Mouse (Mus musculus): Measurements from ENCODE around the gene Clta. TPM values are rescaled to one million over a fixed set of nuclear protein-coding genes. Genes with fewer than 3 reads are reported as not detected.

The Clta gene
- 10 to 100 TPM; 51.4 to 61.9 TPM for total RNA-seq (2021)
- long read RNA-seq, experiment 1, transcript Clta-203 (6 exons, 1,121 nt) = minor isoform, 13 of 46 reads
- long read RNA-seq, experiment 1, transcript Clta-206 (5 exons, 1,079 nt) = major isoform, 22 of 46 reads
- long read RNA-seq, experiment 1, partial matches to known transcripts = 3 of 46 reads
- long read RNA-seq, experiment 1, other reads (novel, unspliced or antisense) = 7 of 46 reads
- long read RNA-seq, experiment 2, transcript Clta-206 (5 exons, 1,079 nt) = major isoform, 18 of 37 reads
- long read RNA-seq, experiment 2, transcript Clta-203 (6 exons, 1,121 nt) = minor isoform, 11 of 37 reads
- long read RNA-seq, experiment 2, partial matches to known transcripts = 3 of 37 reads
- long read RNA-seq, experiment 2, other reads (novel, unspliced or antisense) = 2 of 37 reads

DNA sequence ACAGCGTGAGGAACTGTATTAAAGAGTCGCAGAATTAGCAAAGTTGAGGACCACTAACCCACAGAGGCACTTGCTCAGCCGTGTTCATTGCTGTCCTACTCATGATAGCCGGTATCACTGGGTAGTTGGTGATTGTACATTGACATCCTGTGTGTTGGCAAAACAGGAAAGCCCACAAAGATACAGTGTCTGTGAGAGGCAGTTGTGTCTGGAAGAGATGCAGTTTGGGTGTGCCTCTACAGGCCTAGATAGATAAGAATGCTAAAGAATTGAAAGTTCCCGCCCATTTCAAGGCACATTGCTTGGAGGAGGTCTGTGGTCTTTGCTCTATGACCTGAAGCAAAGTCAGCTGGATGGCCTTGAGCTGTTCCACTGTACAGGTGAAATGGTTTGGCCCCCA is at the start of gene Clta:
Gene Clta (plus strand): TSS at position 327 of the 400 bp plus-strand sequence.
- DNase-seq = no peak

DNA sequence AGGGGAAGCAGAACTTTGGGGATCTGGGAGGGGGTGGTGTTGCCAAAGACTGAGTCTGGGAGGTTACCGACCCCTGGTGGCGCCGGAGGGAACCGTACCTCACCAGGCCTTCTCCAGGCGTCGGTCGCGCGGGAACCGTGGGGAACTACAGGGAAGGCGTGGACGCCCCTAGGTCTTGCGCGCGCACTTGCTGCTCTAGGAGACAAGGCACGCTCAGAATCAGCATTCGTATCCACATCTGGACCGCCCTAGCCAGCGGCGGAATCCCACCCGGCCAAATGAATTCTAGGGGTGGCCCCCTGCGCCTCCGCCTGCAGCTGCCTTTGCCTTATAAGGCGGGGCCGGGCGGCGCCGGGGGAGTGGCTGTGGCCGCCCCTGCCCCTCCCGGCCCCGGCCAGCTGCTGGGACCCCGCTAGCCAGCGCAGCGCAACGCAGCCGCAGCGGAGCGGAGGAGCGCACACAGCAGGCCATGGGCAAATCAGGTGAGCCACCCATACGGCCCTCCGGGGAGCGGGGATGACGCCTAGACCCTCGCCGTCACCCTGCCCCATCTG is 46.9 kb upstream of the Clta start, which contains the start of gene Glipr2:
Gene Glipr2 (plus strand): TSS at position 110 of the 554 bp plus-strand sequence.
- peak; percentile 81 for DNase-seq

DNA sequence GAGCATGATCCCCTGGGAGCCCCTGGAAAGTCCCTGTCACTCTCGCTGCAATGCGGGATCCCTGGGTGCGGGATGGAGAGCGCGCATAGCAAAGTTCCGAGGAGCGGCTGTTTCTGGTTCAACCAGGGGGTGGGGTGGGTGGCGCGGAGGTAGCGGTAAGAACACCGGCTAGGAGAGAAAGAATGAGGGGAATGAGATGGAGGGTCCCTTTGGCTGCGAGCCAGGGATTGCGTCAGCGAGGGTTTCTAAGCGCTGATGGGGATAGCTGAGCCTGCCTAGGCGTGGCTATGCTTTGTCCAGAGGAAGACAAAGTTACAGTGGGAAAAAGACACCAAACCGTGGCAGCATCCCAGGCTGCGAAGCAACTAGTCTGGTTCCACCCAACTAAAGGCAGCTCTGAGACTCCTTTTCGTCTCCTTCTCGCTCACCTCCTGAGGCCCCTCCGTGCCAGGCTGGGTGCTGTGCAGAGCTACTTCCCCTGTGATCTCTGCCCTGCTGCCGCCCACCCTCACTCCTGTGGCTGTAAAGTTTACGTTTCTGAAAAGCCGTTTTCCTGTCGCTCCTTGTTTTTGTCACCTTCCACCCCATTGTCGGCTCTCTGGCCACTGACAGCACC is 46.3 kb upstream of the Clta start:
- DNase-seq = peak; percentile 58

DNA sequence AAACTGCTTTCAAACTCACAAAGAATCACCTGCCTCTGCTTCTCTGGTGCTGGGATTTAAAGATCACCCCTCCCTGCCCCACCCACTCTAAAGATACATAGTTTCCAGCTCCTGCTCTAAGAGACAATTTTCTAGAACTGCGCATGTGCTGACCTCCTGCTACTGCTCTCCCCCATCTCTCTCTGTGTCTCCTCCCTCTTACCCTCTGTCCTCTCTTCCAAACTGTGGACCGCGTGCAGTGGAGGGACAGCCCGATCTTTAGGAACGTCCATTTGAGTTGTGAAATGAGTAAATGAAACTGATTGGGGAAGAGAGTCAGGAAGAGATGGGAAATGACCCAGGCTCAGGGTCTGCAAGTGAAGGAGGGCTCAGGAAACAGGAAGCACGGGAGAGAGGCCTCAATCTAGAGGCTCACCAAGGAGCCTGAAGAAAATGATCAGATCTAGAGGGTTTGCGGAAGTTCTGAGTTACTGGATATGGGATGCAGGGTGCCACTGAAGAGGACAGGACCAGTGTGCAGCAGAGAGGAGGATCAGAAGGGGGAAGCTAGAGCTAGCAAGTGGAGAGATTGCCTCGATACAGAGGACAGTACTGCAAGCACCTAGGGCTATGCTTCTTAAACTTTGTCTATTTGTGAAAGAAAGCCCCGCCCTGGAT is 44.6 kb upstream of the Clta start:
- no peak for DNase-seq

DNA sequence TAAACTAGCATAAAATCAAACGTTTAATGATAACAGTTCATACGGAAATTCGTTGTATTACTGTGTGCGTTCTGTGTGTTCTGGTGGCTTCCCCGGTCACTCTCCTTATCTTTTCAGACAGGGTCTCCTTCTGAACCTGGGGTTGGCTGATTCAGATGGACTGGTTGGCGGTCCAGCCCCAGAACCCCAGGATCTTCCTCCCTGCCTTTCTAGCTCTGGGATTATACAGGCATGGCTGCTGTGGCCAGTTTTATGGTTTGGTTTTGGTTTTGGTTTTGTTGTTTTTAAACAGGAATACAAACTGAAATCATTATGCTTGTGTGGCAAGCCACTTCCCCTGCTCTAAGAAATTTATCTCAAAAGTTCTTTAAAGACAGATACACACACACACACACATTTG is 44.0 kb upstream of the Clta start:
- no peak for DNase-seq

DNA sequence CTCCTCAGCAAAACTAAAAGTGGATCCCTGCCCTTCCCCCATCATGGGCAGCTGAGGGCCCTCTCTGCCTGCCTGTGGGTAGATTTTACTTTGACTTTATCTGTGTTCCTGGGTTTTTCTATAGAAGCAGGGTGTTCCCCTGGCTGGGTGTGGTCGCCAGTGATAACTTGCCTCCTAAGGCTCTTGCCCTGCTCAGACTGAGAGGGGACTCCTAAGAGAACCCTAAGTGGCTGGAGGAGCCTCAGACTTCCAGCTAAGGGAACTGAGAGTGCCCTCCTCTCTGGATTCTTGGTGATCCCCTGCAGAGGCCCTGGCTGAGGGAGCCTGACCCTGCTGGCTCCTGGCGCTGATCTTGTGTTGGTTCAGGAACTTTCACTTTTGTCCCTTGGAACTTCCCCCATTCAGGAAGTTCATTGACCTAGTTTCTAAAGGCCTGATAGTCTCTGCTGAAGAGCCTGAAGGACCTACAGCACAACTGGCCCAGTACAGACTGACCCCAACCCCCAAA is 39.9 kb upstream of the Clta start:
- DNase-seq = no peak

DNA sequence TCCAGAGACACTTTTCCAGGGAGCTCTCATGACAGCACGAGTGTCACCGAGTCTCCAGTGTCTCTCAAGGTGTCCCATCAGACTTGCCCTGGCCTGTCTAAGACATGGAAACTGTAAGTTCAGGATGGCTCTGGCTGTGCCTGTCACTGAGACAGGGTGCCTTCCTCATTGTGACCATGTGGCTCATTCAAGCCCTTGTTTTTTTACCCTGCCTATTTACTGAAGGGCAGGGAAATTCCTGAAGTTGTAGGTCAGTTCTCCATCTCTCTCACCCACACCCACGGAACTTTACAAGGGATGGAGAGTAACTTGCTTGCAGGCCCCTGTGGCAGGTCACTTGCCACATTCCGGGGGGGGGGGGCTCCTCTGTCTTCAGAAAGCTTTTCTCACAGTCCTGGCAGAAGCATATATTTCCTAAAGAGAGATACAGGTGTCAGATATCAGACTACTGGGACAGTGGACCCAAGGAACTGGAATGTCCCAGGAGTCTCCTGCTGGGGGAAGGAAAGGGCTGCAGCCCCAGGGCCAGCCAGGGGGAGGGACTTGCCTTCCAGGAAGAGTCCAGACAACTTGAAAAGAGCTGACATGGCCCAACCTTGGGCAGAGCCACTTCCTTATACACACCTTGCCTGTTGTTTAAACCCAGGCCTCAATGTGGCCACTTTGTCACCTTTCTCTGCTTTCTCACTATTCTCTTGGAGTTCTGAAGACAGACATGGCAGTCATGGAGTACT is 39.1 kb upstream of the Clta start:
- no peak for DNase-seq

DNA sequence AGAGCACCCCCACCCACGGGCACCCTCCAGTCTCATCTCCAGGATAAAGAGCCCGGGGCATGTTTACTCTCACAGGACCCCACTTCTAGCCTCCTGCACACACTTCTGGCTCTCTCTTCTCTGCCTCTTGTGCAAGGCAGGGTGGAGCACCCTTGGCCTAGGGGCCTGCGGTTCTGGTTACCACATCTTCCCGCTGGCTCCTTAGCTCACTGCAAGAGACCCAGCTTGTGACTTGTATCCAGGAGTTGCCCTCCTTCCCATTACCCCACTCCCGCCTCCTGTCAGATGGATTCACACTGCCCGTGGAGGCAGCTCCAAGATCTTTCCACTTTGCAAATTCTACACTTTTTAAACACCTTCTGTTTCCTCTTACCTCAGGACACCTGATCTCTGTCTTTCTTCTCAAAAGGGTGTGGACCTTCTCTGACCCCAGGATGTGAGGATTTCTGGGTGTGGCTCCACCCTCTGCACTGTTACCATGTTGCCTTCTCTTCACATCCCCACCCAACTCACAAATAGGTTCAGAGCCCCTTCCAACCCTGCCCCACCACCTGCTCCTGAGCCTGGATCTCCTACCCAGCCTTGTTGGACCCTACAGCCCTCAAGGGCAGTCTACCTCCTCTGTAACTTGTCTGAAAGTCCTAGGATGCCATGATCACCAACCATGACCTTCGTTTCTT is 38.3 kb upstream of the Clta start:
- no peak for DNase-seq

DNA sequence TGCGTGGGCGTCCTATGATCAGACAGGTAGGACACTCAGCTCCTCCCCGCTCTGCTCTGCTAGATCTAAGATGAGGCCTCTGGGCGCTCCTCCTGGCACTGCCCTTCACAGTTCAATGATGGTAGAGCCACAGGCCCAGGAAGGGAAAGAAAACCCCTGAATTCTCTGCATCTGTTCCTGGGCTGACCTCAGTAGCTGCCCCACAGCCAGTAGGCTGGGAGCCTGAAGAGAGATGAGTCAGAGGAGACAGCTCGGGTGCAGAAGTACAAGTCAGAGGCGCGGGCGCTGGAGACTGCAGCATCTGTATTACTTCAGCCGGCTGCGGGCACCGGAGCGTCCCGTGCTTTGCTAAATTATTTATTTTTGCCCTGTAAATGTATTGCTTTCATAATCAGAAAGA is 35.6 kb upstream of the Clta start:
- DNase-seq = peak; percentile 76

DNA sequence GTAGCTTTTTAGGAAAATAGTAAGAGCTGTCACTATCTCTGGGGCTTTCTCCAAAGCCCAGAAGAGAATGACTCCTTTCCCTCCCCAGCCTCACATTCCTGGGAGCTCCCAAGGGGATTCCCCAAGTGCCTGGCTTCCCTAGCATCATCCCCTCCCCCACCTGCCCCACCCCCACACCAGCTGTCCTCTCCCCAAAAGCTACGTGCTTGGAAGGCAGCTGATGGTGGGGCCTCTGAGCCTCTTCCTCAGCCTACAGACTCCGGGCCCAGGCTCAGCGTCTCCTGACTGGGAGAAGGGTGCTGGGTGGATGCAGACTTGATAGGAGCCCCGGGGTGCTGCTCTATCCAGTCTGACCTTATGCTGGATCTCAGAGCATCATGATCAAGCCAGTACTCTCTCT is 34.9 kb upstream of the Clta start:
- no peak for DNase-seq

DNA sequence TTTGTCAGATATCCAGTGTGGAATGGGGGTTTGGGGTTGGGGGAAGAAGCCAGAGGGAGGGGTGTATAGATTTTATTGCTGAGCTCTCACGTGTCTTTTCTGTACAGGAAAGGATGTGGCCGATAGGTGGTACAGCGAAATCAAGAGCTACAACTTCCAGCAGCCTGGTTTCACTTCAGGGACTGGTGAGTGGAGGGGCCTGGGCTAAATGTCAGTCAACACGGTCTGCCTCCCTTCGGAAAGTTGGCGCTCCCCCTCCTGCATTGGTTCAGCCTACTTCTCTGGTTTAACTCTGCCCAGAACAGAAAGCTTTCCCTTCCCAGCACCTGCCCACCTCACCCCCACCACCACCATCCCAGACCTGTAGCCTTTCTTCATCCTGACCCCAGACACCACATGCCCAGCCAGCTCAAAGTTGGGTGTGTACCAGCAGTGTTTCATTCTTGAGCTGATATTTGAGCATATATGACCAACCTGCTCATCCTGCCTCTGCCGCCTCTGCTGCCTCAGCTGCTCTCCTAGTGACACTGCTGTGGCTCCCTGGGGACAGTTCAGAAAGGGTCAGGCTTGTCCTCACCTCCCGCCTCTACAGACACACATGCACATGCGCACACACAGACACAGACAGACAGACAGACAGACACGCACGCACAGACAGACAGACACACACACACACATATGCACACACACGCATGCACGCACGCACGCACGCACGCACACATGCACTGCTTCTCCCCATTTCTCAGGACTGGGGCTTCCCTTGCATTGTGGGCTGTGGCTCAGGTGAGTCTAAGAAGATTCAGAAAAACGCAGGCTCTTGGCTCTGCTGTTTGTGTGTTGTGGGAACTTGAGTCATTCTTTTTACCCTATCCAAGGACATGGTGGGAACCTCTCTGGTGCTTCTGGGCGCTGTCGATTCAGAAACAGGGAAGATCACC is 33.6 kb upstream of the Clta start:
- DNase-seq = no peak

DNA sequence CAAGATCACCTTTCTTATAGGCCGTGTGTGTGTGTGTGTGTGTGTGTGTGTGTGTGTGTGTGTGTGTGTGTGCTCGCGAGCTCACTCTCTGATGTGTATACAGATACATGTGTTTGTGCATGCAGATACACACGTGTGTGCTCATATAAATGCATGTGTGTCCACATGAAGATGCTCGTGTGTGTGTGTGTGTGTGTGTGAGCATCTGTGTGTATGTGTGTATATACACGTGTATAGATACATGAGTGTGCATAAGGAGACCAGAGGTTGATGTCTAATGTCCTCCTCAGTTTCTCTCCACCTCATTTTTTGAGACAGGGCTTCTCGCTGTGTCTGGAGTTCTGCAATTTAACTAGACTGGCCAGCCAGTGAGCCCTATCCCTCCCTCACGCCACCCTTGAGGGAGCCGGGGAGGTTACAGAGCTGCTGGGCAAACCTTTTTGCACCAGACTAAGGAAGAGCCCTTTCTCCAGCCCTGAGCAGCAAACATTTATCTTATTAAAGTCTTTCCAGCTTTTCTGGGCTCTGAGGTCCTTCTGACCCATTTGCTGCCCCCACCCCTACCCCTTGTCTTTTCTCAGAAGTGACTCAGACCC is 32.6 kb upstream of the Clta start:
- DNase-seq = no peak

DNA sequence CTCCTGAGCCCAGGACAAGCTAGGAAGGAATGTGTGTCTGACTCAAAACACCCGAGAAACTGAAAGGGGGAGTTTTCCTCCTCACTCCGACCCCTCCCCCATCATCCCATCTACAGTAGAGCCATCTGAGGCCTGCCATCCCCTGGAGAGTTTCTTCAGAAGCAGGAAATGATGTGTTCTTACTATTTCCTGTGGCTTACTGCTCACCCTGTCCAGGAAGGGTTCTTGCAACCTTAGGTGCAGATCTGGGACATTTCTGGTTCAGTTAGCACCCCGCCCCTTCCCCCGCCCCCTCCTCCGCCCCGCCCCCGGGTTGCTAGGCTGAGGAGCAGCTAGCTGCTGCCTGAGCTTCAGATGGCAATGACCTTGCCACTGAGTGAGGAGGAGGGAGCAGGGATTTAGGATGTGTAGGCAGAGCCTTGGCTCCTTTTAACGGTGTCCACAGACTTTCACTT is 32.1 kb upstream of the Clta start:
- DNase-seq = no peak

DNA sequence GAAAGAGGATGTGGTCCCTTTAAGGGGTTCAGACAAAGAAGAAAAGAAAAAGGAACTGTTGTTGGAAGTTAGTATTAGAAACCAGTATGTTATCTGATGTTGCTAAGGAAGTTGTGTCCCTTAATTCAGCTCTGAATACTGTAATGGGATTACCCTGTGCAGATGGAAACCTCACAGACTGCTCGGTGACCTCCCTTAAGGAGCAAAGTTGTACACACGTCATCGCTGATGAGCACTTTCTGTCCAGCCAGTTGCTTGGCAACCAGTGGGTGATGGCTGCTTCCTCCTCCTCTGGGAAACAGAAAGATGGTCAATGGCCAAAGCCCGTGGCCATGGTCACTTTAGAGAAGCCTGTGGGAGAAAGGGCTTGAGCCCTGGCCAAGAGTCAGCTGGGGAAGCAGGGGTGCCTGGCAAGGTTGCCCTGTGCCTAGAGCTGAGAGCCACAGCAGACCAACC is 30.7 kb upstream of the Clta start:
- DNase-seq = peak; percentile 76

DNA sequence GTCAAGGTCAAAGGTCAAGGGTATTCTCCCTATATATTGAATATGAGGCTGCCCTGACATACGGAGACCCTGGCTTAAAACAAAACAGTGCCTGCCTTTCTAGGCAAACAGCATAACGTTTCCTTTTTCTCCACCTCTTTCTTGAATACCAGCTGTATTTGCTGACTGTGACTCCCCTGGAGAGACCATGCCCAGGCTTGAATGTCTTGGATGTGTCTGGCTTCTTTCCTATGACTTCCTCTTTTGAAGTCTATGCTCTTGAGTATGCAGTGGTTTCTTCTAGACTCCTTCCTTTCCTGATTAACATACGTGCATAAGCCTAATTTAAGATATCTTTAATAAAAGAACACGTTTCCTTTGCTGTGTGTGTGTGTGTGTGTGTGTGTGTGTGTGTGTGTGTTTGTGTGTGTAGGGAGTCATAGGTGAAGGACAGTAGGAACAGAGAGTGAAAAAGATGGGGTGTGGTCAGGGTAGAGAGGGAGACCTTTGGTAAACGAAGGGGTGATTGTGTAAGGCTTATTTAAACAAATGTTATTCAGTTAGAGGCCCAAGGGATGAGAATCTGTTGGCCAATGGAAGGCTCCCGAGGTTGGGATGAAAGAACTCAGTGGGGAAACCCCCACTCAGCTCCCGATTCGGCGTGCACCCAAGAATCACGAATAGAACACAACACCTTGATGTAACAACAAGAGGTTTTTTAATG is 29.2 kb upstream of the Clta start:
- no peak for DNase-seq

DNA sequence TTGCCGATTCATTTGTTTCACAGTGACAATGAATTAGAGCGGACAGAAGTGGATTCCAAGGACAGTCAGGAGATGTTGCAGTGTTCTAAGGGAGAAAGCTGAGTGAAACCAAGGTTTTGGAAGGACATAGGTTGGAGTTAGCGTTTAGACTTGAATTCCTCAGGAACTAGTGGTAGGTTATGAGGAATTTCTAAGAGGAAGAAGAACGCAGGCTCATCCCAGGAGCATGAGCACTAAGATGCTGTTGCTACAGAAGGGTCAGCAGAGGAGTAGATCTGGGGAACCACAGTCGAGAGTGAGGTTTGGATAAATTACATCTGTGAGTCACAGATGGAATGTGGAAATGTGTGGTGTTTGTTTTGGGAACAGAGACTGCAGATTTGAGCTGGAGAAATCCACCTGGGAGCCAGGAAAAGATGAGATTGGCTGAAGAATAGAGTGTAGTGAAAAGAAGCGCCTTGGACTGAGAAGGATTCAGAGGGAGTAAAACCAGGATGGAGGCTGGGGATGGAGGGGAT is 28.0 kb upstream of the Clta start:
- DNase-seq = no peak

DNA sequence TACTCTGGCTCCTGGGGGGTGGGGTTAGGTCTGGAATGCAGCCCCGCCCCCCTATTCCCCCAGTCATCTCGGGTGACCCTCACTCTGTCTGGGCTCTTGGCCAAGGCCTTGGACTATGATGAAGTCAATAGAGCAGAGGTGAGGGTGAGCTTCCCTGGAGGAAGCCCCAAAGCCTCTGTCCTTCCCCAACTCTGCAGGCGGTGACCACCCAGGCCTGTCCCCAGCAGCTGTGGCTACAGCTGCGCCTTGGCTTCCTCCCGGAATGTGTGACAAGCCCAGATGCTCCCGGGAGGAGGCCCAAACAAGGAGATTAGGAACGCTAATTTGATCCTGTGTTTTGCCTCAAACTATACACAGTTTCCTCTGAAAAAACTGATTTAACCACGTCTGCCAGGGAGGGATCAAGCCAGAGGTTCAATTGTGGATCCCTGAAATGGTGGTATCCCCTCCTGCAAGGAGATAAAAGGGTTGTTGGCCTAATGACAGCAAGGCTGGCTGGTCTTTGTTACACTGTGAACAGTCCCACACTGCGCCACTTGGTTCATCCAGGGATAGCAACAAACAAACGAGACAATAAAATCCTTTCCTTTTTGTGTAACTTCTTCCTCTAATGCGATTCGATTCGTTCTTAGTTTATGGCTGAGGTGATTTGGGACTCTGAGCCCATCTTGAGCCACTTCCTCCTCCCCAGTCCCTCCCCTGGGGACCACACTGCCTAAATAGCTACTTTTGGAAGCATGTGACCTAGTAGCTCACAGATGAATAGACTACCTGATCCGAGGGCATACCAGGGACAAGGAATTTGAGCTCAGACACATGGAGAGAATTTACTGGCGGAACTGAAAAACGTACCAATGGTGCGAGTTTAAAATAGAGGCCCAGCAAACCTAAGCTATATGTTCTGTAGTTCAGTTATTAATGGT is 25.5 kb upstream of the Clta start:
- peak; percentile 67 for DNase-seq

DNA sequence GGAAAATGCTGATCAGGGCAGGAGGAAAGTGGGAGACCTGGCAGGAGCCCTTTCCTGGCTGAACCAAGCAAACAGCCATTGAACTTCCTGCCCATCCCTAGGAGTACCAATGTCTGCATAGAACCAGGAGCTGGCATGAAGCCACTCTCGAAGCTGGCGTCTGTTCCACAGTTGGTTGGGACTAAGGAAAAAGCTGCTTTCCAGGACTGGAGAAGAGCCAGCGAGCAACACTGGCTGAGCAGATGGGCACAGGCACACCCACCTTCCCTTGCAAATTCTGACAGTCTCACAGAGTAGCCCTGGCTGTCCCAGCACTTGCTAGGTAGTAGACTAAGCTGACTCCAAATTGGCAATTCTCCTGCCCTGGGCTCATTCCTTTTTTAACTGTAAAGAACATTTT is 24.5 kb upstream of the Clta start:
- DNase-seq = no peak

All from gastrocnemius, postnatal 25 days (tissue).